Mouse (Mus musculus) neural tube, embryonic 14.5 days (tissue): ENCODE results near the gene Plekhm1. TPM values are rescaled to one million over a fixed set of nuclear protein-coding genes. Genes with fewer than 3 reads are reported as not detected.
A peak's percentile ranks its signal among the peaks of the same experiment; 100 is the strongest.

Experiments used
- ATAC-seq: fragments of 200-750 bp; cut with Nextera tagmentation; 2 replicates; pipeline ENCODE4 v1.8.0; 2017; ENCODE audit warnings: low read depth, mild to moderate bottlenecking, moderate TSS enrichment, moderate library complexity
- H3K27ac ChIP-seq: fragments of 300-500 bp; sonication (generic); 2 replicates; pipeline ENCODE4 v1.5.1; 2014; ENCODE audit warnings: low read depth, mild to moderate bottlenecking, control low read depth, low read length, moderate library complexity, mixed read lengths
- H3K27me3 ChIP-seq: fragments of 300-500 bp; sonication (generic); 2 replicates; pipeline ENCODE4 v1.6.1; 2014; ENCODE audit warnings: low read length; ENCODE audit not compliant: control insufficient read depth, insufficient read depth
- H3K36me3 ChIP-seq: fragments of 300-500 bp; sonication (generic); 2 replicates; pipeline ENCODE4 v1.6.1; 2014; ENCODE audit warnings: low read length, mixed read lengths; ENCODE audit not compliant: control insufficient read depth, insufficient read depth
- H3K4me1 ChIP-seq: fragments of 300-500 bp; sonication (generic); 2 replicates; pipeline ENCODE4 v1.6.1; 2014; ENCODE audit warnings: low read length; ENCODE audit not compliant: control insufficient read depth, insufficient read depth
- H3K4me2 ChIP-seq: fragments of 300-500 bp; sonication (generic); 2 replicates; pipeline ENCODE4 v1.6.1; 2014; ENCODE audit warnings: mild to moderate bottlenecking, low read depth, low read length, control low read depth
- H3K4me3 ChIP-seq: fragments of 300-500 bp; sonication (generic); 2 replicates; pipeline ENCODE4 v1.5.1; 2014; ENCODE audit warnings: low read depth, low read length, control low read depth, mixed read lengths
- H3K9ac ChIP-seq: fragments of 300-500 bp; sonication (generic); replicated peaks from 2 replicates; pipeline ENCODE4 v1.6.1; 2014; ENCODE audit warnings: low read depth, mild to moderate bottlenecking, control low read depth, low read length, mixed read lengths
- H3K9me3 ChIP-seq: fragments of 300-500 bp; sonication (generic); 2 replicates; pipeline ENCODE4 v1.6.1; 2016; ENCODE audit warnings: low read length; ENCODE audit not compliant: control insufficient read depth
- WGBS: fragments of 180-500 bp; shearing (Covaris S2); extraction: QIAGEN DNeasy Blood & Tissue Kit; methylation state at CpG from one replicate; pipeline ENCODE4 v1.1.7; 2014; 5-methylcytosine and 5-hydroxymethylcytosine counted together
- polyA plus RNA-seq: library from polyadenylated mRNA; unstranded; fragments of >200 nt; fragmentation: Nextera tagmentation; extraction: Ambion mirVana; gene quantifications from 2 replicates; pipeline ENCODE4 v1.2.1, GENCODE M21; 2014

Plekhm1 gene
- polyA plus RNA-seq, 1 experiment from 2014 or later: 9.5 TPM

DNA sequence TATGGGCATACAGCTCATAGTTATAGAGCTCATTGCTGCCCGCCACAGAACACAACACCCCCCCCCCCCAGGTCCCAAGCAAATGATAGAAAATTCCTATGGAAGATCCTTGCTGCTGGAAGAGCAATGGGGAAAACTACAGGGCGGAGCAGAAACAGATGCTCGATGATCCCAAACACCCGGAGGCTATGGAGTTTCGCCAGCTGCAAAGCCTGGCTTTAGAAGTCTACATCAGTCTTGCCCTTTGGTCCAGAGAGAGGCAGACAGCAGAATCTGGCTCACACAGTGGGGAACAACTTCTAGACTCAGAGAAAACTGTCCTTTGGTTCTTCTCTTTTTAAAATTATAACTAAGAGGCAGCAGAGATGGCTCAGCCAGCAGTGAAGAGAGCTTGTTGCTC, 76.9 kb downstream of the Plekhm1 start:
- WGBS: 88% methylated on average over 5 of the region's 5 CpGs

GRCm38 (mm10) chr11:103334925-103335324, 77.6 kb downstream of the Plekhm1 start:
- Histone ChIP-seq H3K9ac (no peak overlapping the region), H3K4me2 (no peak overlapping the region), H3K4me1 (peaks cover 12% of the 10 kb centered on the region), H3K4me3 (no peak overlapping the region), H3K27me3 (peaks cover 2% of the 10 kb centered on the region; the same call in 1 of the 2 replicates), H3K9me3 (no peaks in the 10 kb centered on the region), H3K36me3 (no peaks in the 10 kb centered on the region), H3K27ac (no peak overlapping the region)
- ATAC-seq: no peak
- WGBS: 84% methylated on average over 9 of the region's 9 CpGs

More for the DNA sequence above, 76.9 kb downstream of the Plekhm1 start:
- Histone ChIP-seq H3K9me3 (no peaks in the 10 kb centered on the region), H3K27me3 (peaks cover 2% of the 10 kb centered on the region; the same call in 1 of the 2 replicates), H3K9ac (no peak overlapping the region), H3K4me1 (peaks cover 12% of the 10 kb centered on the region), H3K36me3 (no peaks in the 10 kb centered on the region), H3K4me3 (no peak overlapping the region), H3K27ac (no peak overlapping the region), H3K4me2 (no peak overlapping the region)
- no peak for ATAC-seq

DNA sequence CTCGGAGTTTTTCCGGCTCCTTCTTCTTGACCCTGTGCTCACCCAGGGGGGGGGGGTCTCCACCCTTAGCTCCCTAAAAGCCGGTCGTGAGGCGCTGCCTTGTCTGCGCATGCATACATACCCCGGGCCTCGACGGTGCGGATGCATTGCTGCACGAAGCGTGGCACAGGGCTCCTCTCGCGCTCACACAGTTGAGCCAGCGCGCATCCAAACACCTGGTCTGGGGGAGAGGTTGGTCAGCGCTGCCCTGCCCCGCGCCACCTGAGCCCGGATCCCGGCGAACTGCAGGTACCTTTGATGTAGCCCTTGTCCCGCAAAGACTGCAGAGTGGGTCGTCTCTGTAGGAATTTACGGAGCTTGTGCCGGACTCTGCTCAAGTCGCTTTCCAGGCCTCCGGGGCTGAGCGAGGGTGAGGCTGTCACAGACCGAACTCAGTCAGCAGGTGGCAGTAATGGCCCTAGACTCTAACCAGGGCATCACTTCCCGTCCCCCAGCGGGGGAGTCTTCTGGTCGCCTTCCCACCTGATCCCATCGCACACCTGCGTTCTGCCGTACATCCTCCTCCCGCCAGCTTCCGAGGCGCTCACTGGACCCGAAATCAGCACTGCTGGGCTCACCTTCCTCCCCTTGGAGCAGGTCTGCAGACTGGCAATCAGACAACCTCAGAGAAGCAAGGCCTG, 78.6 kb downstream of the Plekhm1 start:
- H3K36me3 ChIP-seq: no peaks in the 10 kb centered on the region
- WGBS: 14% methylated on average over 40 of the region's 40 CpGs
- H3K9me3 ChIP-seq: no peaks in the 10 kb centered on the region
- peak overlapping the region; percentile 47 for H3K4me2 ChIP-seq
- no peak overlapping the region for H3K9ac ChIP-seq
- H3K27ac ChIP-seq: no peak overlapping the region
- peaks cover 12% of the 10 kb centered on the region for H3K4me1 ChIP-seq
- H3K27me3 ChIP-seq: peaks cover 2% of the 10 kb centered on the region; the same call in 1 of the 2 replicates
- peak; percentile 56; the same call in 1 of the 2 replicates for ATAC-seq
- H3K4me3 ChIP-seq: peak overlapping the region; percentile 26

DNA sequence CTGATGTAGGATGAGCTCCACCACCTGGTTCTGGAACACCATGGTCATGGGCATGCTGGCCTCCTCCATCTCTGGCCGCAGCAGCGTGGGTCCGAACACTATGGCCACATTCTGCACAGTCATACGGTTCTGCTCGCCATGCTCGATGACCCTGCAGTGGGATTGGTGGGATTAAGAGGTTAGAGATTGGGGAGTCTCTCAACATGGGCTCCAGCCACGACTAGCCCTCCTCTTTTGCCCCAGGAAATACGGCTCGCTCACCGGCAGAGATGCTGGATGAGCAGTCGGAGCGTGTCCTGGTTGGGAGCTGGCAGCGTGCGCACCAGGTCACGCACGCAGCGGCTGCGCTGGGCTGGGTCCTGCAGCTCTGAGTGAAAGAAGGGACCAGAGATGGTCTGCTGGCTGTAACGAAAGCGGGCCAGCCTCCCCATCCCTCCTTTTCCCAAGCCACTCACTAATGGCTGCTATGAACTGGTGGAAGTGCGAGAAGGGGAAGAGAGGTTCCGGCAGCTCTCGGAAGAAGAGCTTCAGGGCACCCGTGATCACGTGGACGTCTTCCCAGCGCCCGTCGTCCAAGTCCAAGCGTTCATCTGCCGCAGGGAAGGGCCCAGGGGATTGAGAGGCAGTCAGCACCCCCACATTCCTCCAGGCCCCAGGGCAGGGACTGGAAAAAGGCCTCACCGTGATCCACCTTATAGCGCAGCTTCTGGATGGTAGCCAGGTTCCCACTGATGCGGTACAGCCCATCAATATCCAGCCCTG, 79.4 kb downstream of the Plekhm1 start:
- Histone ChIP-seq H3K27me3 (peaks cover 2% of the 10 kb centered on the region; the same call in 1 of the 2 replicates), H3K36me3 (no peaks in the 10 kb centered on the region), H3K4me3 (peak overlapping the region; percentile 26), H3K4me2 (peak overlapping the region; percentile 47), H3K9me3 (no peaks in the 10 kb centered on the region), H3K9ac (peak overlapping the region; percentile 37; the same call in 1 of the 2 replicates), H3K4me1 (peaks cover 12% of the 10 kb centered on the region), H3K27ac (no peak overlapping the region)
- 20% methylated on average over 34 of the region's 34 CpGs for WGBS
- peak; percentile 48 for ATAC-seq

- Histone ChIP-seq H3K9me3 (no peaks in the 10 kb centered on the region), H3K27me3 (peaks cover 2% of the 10 kb centered on the region; the same call in 1 of the 2 replicates), H3K4me3 (peak overlapping the region; percentile 26; the same call in 1 of the 2 replicates), H3K27ac (no peak overlapping the region), H3K4me1 (peaks cover 12% of the 10 kb centered on the region), H3K4me2 (peak overlapping the region; percentile 47), H3K9ac (no peak overlapping the region; the same call in 1 of the 2 replicates), H3K36me3 (no peaks in the 10 kb centered on the region)
- peak; percentile 72 for ATAC-seq
- WGBS: 27% methylated on average over 18 of the region's 18 CpGs
Observed at GRCm38 (mm10) chr11:103332186-103332889, 80.1 kb downstream of the Plekhm1 start.

DNA sequence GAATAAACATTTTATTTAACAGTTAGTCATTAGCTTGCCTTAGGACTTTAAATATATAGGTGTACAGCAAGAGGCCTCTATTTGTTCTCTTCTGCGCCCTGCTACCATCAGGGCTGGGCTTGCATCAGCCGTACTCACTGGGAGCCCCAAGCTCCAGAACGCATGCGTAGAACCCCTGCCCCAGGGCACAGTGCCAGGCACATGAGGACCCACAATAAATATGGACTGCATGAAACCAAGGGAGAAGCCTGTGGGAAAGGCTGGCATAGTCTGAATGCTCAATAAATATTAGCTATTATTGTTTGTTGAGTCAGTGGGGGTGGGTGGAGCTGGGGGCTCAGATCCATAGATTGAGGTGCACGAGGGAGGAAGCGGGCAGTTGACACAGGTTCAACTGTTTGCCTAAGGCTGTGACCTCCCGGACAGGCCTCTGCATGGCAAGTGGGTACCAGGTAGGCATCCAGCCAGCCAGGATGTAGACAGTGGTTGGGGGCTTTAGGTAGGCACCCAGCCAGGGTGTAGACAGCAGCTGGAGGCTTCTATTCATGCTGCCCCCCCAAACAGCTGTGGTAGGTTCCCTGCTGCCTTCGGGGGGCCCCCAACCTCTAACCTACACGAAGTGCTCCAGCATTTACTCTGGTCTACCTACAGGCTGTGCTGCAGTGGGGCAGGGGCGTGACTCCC, 80.8 kb downstream of the Plekhm1 start:
- Histone ChIP-seq H3K4me3 (no peak overlapping the region), H3K36me3 (no peaks in the 10 kb centered on the region)
- WGBS: 90% methylated on average over 10 of the region's 10 CpGs

DNA sequence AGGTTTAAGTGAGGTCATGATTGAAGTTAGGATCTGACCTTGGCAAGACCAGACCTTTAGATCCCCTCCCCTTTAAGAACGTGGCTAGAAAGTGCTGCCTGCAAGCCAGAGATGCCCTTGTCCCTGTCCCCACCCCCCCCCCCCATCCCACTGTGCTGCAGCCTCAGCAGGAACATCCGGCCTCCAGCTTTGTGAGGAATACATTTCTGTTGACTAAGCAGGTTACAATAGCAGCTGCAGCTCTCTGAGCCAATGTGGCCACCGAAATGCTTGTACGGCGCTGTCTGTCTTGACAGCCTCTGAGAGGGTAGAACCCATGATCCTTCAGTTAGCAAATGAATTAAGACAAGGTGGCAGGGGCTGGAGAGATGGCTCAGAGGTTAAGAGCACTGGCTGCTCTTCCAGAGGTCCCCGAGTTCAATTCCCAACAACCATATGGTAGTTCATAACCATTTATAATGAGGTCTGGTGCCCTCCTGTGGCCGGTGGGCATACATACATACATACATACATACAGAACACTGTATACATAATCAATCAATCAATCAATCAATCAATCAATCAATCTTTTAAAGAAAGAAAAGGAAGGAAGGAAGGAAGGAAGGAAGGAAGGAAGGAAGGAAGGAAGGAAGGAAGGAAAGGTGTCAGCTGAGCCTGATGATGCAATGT, 81.7 kb downstream of the Plekhm1 start:
- H3K4me1 ChIP-seq: peaks cover 12% of the 10 kb centered on the region
- H3K4me2 ChIP-seq: no peak overlapping the region
- H3K27ac ChIP-seq: no peak overlapping the region
- 62% methylated on average over 7 of the region's 7 CpGs for WGBS
- no peak overlapping the region for H3K4me3 ChIP-seq
- H3K9me3 ChIP-seq: no peaks in the 10 kb centered on the region
- ATAC-seq: no peak
- no peak overlapping the region for H3K9ac ChIP-seq
- H3K36me3 ChIP-seq: no peaks in the 10 kb centered on the region
- peaks cover 2% of the 10 kb centered on the region; the same call in 1 of the 2 replicates for H3K27me3 ChIP-seq

More for the DNA sequence above, 80.8 kb downstream of the Plekhm1 start:
- Histone ChIP-seq H3K9ac (no peak overlapping the region), H3K27ac (no peak overlapping the region), H3K4me1 (peaks cover 12% of the 10 kb centered on the region), H3K4me2 (no peak overlapping the region), H3K27me3 (peaks cover 2% of the 10 kb centered on the region; the same call in 1 of the 2 replicates), H3K9me3 (no peaks in the 10 kb centered on the region)
- no peak for ATAC-seq

- Histone ChIP-seq H3K9me3 (no peaks in the 10 kb centered on the region), H3K9ac (no peak overlapping the region), H3K4me1 (no peaks in the 10 kb centered on the region), H3K4me2 (no peak overlapping the region), H3K27ac (no peak overlapping the region), H3K4me3 (no peak overlapping the region), H3K27me3 (no peaks in the 10 kb centered on the region), H3K36me3 (no peaks in the 10 kb centered on the region)
- 7% methylated on average over 5 of the region's 5 CpGs for WGBS
- no peak for ATAC-seq
Observed at GRCm38 (mm10) chr11:103326950-103327349, 85.5 kb downstream of the Plekhm1 start.
